Mouse (Mus musculus): ENCODE results near the gene Mageb2. TPM values are rescaled to one million over a fixed set of nuclear protein-coding genes. Genes with fewer than 3 reads are reported as not detected.
"Not testable (repeated sequence)": the region's sequence is repeated elsewhere in the genome, so short reads cannot be mapped to it uniquely, and the experiment has no call there.

The Mageb2 gene
- polyA plus RNA-seq (2014; fragmentation: Nextera tagmentation; extraction: Ambion mirVana) = not detected in 2 replicates

DNA sequence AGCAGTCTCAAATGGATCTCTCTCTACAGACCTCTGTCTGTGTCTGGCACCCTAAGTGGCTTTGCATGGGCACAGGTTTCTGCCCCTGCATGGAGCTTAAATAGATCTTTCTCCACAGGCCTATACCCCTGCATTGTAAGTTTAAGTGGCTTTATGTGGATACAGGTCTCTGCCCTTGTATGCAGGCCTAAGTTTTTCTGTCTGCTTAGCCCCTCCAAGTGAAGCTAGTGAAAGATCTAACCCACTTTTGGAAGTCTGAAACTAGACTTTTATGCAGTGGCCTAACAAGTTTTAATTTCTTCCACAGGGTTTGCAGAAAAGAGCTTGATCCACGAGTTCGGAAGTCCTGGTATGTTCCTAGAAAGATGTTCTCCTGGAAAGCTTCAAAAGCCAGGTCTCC lies at the start of gene Mageb2:
Mageb2 (plus strand) TSS at position 301 of the 400 bp plus-strand sequence.
- 71% methylated on average over 2 of the region's 2 CpGs for WGBS
- H3K4me2 ChIP-seq (ENCODE audit: low read length); ATAC-seq (replicated peaks; ENCODE audit: low FRiP score, low TSS enrichment, low read depth): not testable (repeated sequence)

DNA sequence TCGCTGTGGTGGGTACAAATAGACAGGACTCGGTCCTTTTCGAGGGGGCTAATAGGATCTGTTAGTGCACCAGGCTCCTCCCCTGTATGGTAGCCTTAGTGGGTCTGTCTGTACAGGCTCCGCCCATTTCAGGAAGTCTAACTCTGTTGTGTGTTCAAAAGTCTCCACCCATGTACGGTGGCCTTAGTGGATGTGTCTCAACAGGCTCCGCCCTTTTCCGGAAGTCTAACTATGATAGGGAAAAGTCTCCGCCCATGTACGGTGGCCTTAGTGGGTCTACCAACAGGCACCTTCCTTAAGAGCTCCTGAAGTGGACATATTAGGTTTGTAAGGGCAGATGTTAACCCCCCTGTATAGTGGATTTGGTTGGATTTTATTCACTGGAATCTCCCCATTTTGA lies 18.2 kb upstream of the Mageb2 start:
- not testable (repeated sequence) for ATAC-seq (replicated peaks; ENCODE audit: low FRiP score, low TSS enrichment, low read depth); H3K9me3 ChIP-seq (ENCODE audit: control insufficient read depth, low read length); H3K27me3 ChIP-seq (replicated peaks; ENCODE audit: control insufficient read depth, insufficient read depth, low read length); H3K4me2 ChIP-seq (ENCODE audit: low read length); H3K27ac ChIP-seq (ENCODE audit: low read depth); H3K36me3 ChIP-seq (ENCODE audit: control insufficient read depth, insufficient read depth, low read length); H3K4me1 ChIP-seq (replicated peaks; ENCODE audit: control insufficient read depth, insufficient read depth, low read length); DNase-seq (ENCODE audit: low spot score); H3K4me3 ChIP-seq (ENCODE audit: low read depth, low read length); H3K9ac ChIP-seq (ENCODE audit: low read length)
- WGBS = 92% methylated on average over 9 of the region's 9 CpGs

More for the DNA sequence above, at the start of gene Mageb2:
- H3K9me3 ChIP-seq (ENCODE audit: control insufficient read depth, low read length); H3K4me1 ChIP-seq (replicated peaks; ENCODE audit: control insufficient read depth, insufficient read depth, low read length); H3K9ac ChIP-seq (ENCODE audit: low read length); H3K27me3 ChIP-seq (replicated peaks; ENCODE audit: control insufficient read depth, insufficient read depth, low read length); DNase-seq (ENCODE audit: low spot score); H3K4me3 ChIP-seq (ENCODE audit: low read depth, low read length); H3K36me3 ChIP-seq (ENCODE audit: control insufficient read depth, insufficient read depth, low read length); H3K27ac ChIP-seq (ENCODE audit: low read depth): not testable (repeated sequence)

Other genes starting within 250 kb of the Mageb2 start
- gene Gm5072, start 60.8 kb downstream of the Mageb2 start, polyA plus RNA-seq (2014; fragmentation: Nextera tagmentation; extraction: Ambion mirVana) = not detected in 2 replicates
- not detected in 2 replicates for gene Gm8914, start 148.4 kb downstream of the Mageb2 start, polyA plus RNA-seq (2014; fragmentation: Nextera tagmentation; extraction: Ambion mirVana)
- not detected in 2 replicates for gene 1700084M14Rik, start 244.2 kb downstream of the Mageb2 start, polyA plus RNA-seq (2014; fragmentation: Nextera tagmentation; extraction: Ambion mirVana)